Mouse (Mus musculus): Measurements from ENCODE around the gene Lsm10. TPM values are rescaled to one million over a fixed set of nuclear protein-coding genes. Genes with fewer than 3 reads are reported as not detected.

The Lsm10 gene
- polyA plus RNA-seq, 1 experiment from 2014 or later, result 52.4 TPM

- H3K4me1 ChIP-seq (ENCODE audit: control insufficient read depth, insufficient read depth, low read length), result peaks cover 29% of the 10 kb centered on the region
- WGBS, result 4% methylated on average over 24 of the region's 24 CpGs
- H3K27ac ChIP-seq (ENCODE audit: low read length), result peak within 1 kb of the TSS; percentile 96
- peak within 1 kb of the TSS; percentile 87 for H3K9ac ChIP-seq (ENCODE audit: low read length)
- peak within 1 kb of the TSS; percentile 62 for H3K4me3 ChIP-seq (replicated peaks; ENCODE audit: low read length)
- H3K36me3 ChIP-seq (ENCODE audit: control insufficient read depth, insufficient read depth, low read length), result no peaks in the 10 kb centered on the region
- peak within 1 kb of the TSS; percentile 81 for H3K4me2 ChIP-seq (ENCODE audit: low read depth, low read length)
- peak; percentile 85 for ATAC-seq (ENCODE audit: insufficient read depth, low FRiP score)
- no peaks in the 10 kb centered on the region for H3K9me3 ChIP-seq (replicated peaks; ENCODE audit: control insufficient read depth, low read length)
- no peaks in the 10 kb centered on the region for H3K27me3 ChIP-seq (ENCODE audit: control insufficient read depth, insufficient read depth, low read length)
Measured at GRCm38 (mm10) chr4:126147533-126148160, 51.2 kb downstream of the Lsm10 start, which contains the start of gene Eva1b. Gene Eva1b, plus strand, starts transcription at chr4:126147744.

Other genes starting within 250 kb of the Lsm10 start
- gene Csf3r, start 72.1 kb upstream of the Lsm10 start, polyA plus RNA-seq (2015; fragmentation: Nextera tagmentation; extraction: Ambion mirVana), result 1.3 and 2.1 TPM in 2 replicates
- 114 and 131 TPM in 2 replicates for gene Mrps15, start 49.7 kb upstream of the Lsm10 start, polyA plus RNA-seq (2015; fragmentation: Nextera tagmentation; extraction: Ambion mirVana)
- gene Oscp1, start 38.1 kb upstream of the Lsm10 start, polyA plus RNA-seq (2015; fragmentation: Nextera tagmentation; extraction: Ambion mirVana), result 10.1 and 12.5 TPM in 2 replicates
- gene Stk40, start 7.3 kb downstream of the Lsm10 start, polyA plus RNA-seq (2015; fragmentation: Nextera tagmentation; extraction: Ambion mirVana), result 28.4 and 29.6 TPM in 2 replicates
- 46.4 and 49.7 TPM in 2 replicates for gene Eva1b, start 51.1 kb downstream of the Lsm10 start, polyA plus RNA-seq (2015; fragmentation: Nextera tagmentation; extraction: Ambion mirVana)
- 7.3 and 8.6 TPM in 2 replicates for gene Sh3d21, start 66.9 kb downstream of the Lsm10 start, polyA plus RNA-seq (2015; fragmentation: Nextera tagmentation; extraction: Ambion mirVana)
- gene Thrap3, start 106.1 kb downstream of the Lsm10 start, polyA plus RNA-seq (2015; fragmentation: Nextera tagmentation; extraction: Ambion mirVana), result 164 and 176 TPM in 2 replicates
- 14.4 and 20.0 TPM in 2 replicates for gene Map7d1, start 159.7 kb downstream of the Lsm10 start, polyA plus RNA-seq (2015; fragmentation: Nextera tagmentation; extraction: Ambion mirVana)
- 97.2 and 103 TPM in 2 replicates for gene Trappc3, start 165.7 kb downstream of the Lsm10 start, polyA plus RNA-seq (2015; fragmentation: Nextera tagmentation; extraction: Ambion mirVana)
- gene Col8a2, start 190.2 kb downstream of the Lsm10 start, polyA plus RNA-seq (2015; fragmentation: Nextera tagmentation; extraction: Ambion mirVana), result 7.6 and 11.1 TPM in 2 replicates
- 55.5 and 55.6 TPM in 2 replicates for gene Adprhl2, start 225.1 kb downstream of the Lsm10 start, polyA plus RNA-seq (2015; fragmentation: Nextera tagmentation; extraction: Ambion mirVana)
- 7.9 and 8.0 TPM in 2 replicates for gene Tekt2, start 229.1 kb downstream of the Lsm10 start, polyA plus RNA-seq (2015; fragmentation: Nextera tagmentation; extraction: Ambion mirVana)

All from stomach, embryonic 16.5 days (tissue).